Comparison of ENCODE assay signal across 26 mouse cellular contexts in the genomic region with DNA sequence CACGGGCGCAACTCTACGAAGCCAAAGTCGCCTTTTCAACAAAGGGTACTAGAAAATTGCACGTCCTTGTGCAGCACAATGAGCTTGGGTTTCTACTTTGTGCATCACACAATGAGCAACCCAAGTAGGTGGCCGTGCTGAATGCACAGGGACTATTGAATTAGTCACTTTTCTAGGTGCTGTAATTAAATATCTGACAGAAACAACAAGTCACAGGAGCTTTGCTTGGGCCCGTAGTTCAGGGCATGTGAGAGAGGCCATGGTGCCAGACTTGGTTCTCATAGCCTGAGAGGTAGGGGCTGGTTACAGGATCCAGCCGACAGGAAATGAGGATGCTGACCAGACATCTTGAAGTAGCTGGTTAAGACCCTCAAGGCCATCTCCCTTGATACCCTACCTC. TPM values are rescaled to one million over a fixed set of nuclear protein-coding genes. Genes with fewer than 3 reads are reported as not detected.
DNase-seq lines count a peak whose midpoint lies in the region; ATAC-seq lines count a peak whose summit lies in the region.
"Had no signal": no experiment of that assay in that cellular context is flagged by ENCODE, and none has a peak within 500 bp of the region (broad histone marks: within the 10 kb centered on the region; RNA-seq: fewer than 3 reads in every experiment).

No protein-coding gene starts in this region.

- peaks cover 19% of the 10 kb centered on the region for H3K4me1 ChIP-seq in hindbrain, embryonic 10.5 days (replicated peaks)
- peaks cover 12% of the 10 kb centered on the region for H3K4me1 ChIP-seq in hindbrain, embryonic 13.5 days (replicated peaks)
- H3K4me1 ChIP-seq in midbrain, embryonic 10.5 days: peaks cover 17% of the 10 kb centered on the region
- 0 out of 2 replicates have a peak, but pooled peaks cover 7% of the 10 kb centered on the region for H3K4me1 ChIP-seq in midbrain, embryonic 14.5 days (ENCODE audit: control insufficient read depth, insufficient read depth, low read length)

- ATAC-seq in hindbrain, embryonic 13.5 days (ENCODE audit: low FRiP score): no peak
- ATAC-seq in midbrain, embryonic 14.5 days (ENCODE audit: low FRiP score, low TSS enrichment): no peak
- ATAC-seq: CD4-positive, CD25-positive, alpha-beta regulatory T cell, adult 4 months; forebrain, embryonic 15.5 days; hindbrain, embryonic 16.5 days; inflammation-experienced regulatory T-cells, adult 6 months; intestine, embryonic 16.5 days had no signal

- H3K27me3 ChIP-seq in hindbrain, embryonic 10.5 days (ENCODE audit: insufficient read depth, poor library complexity, severe bottlenecking): 0 out of 2 replicates have a peak, but pooled peaks cover 11% of the 10 kb centered on the region
- H3K27me3 ChIP-seq in hindbrain, embryonic 13.5 days: peaks cover 40% of the 10 kb centered on the region
- H3K27me3 ChIP-seq in midbrain, embryonic 10.5 days (ENCODE audit: low read depth, poor library complexity, severe bottlenecking): no peaks in the 10 kb centered on the region; the same call in 1 of the 2 replicates
- no peaks in the 10 kb centered on the region for H3K27me3 ChIP-seq in midbrain, embryonic 14.5 days (ENCODE audit: control insufficient read depth, insufficient read depth, low read length)

- DNase-seq in hindbrain, embryonic 10.5 days (ENCODE audit: low spot score): peak; percentile 15
- DNase-seq in midbrain, embryonic 10.5 days (ENCODE audit: low spot score): peak; percentile 13
- no peak for DNase-seq in midbrain, embryonic 14.5 days
- DNase-seq in embryo, embryonic 10 days (ENCODE audit: low spot score): peak; percentile 41
- DNase-seq in embryo, embryonic 10.5 days (ENCODE audit: low spot score): peak; percentile 32
- DNase-seq in spleen, postnatal 4 days (ENCODE audit: low spot score in 2 of 2): no peak
- DNase-seq in left cerebral cortex, postnatal 10 days (ENCODE audit: extremely low spot score in 1 of 2, low spot score in 2 of 2): no peak
- DNase-seq: adrenal gland, adult 2 months; adrenal gland, postnatal 25 days; cerebellum, adult 11-12 months; cerebellum, adult 8-10 months; cerebellum, postnatal 10 days; cerebellum, postnatal 36 days; gastrocnemius, postnatal 10 days; gastrocnemius, postnatal 36 days had no signal

- WGBS in hindbrain, embryonic 10.5 days: 33% methylated on average over 8 of the region's 8 CpGs
- WGBS in hindbrain, embryonic 13.5 days: 17% methylated on average over 8 of the region's 8 CpGs
- 32% methylated on average over 8 of the region's 8 CpGs for WGBS in midbrain, embryonic 10.5 days
- 18% methylated on average over 8 of the region's 8 CpGs for WGBS in midbrain, embryonic 14.5 days

- 0 out of 2 replicates have a peak, but pooled peaks cover 6% of the 10 kb centered on the region for H3K9me3 ChIP-seq in hindbrain, embryonic 10.5 days
- H3K9me3 ChIP-seq in hindbrain, embryonic 13.5 days: no peaks in the 10 kb centered on the region
- peaks cover 9% of the 10 kb centered on the region; the same call in 1 of the 2 replicates for H3K9me3 ChIP-seq in midbrain, embryonic 10.5 days (replicated peaks)
- H3K9me3 ChIP-seq in midbrain, embryonic 14.5 days (ENCODE audit: control insufficient read depth, low read length): no peaks in the 10 kb centered on the region
- H3K9me3 ChIP-seq: forebrain, embryonic 15.5 days; hindbrain, embryonic 12.5 days had no signal

- no peak overlapping the region for H3K4me3 ChIP-seq in hindbrain, embryonic 10.5 days
- H3K4me3 ChIP-seq in hindbrain, embryonic 13.5 days: no peak overlapping the region
- H3K4me3 ChIP-seq in midbrain, embryonic 10.5 days: no peak overlapping the region
- no peak overlapping the region for H3K4me3 ChIP-seq in midbrain, embryonic 14.5 days (replicated peaks; ENCODE audit: low read depth, low read length)
- H3K4me3 ChIP-seq: forebrain, embryonic 15.5 days; hindbrain, embryonic 12.5 days had no signal

- no peaks in the 10 kb centered on the region for H3K36me3 ChIP-seq in hindbrain, embryonic 10.5 days
- no peaks in the 10 kb centered on the region for H3K36me3 ChIP-seq in hindbrain, embryonic 13.5 days
- no peaks in the 10 kb centered on the region for H3K36me3 ChIP-seq in midbrain, embryonic 10.5 days
- no peaks in the 10 kb centered on the region for H3K36me3 ChIP-seq in midbrain, embryonic 14.5 days (ENCODE audit: control insufficient read depth, insufficient read depth, low read length)
- H3K36me3 ChIP-seq: forebrain, embryonic 15.5 days; hindbrain, embryonic 12.5 days had no signal

- intact Hi-C loops in left cerebral cortex, postnatal 10 days (cut with DNase I): no loop called here

- H3K9ac ChIP-seq in hindbrain, embryonic 13.5 days: no peak overlapping the region
- no peak overlapping the region for H3K9ac ChIP-seq in midbrain, embryonic 14.5 days (replicated peaks; ENCODE audit: low read length)
- H3K9ac ChIP-seq: forebrain, embryonic 15.5 days; hindbrain, embryonic 12.5 days had no signal

- no peak overlapping the region for H3K4me2 ChIP-seq in hindbrain, embryonic 13.5 days
- H3K4me2 ChIP-seq in midbrain, embryonic 14.5 days (ENCODE audit: low read length): no peak overlapping the region
- H3K4me2 ChIP-seq: forebrain, embryonic 15.5 days; heart, embryonic 11.5 days; hindbrain, embryonic 12.5 days had no signal

- H3K27ac ChIP-seq in hindbrain, embryonic 10.5 days: 0 out of 2 replicates have a peak overlapping the region, but pooled peaks have one; percentile 42
- H3K27ac ChIP-seq in hindbrain, embryonic 13.5 days: no peak overlapping the region
- 0 out of 2 replicates have a peak overlapping the region, but pooled peaks have one; percentile 23 for H3K27ac ChIP-seq in midbrain, embryonic 10.5 days (replicated peaks)
- H3K27ac ChIP-seq in midbrain, embryonic 14.5 days (replicated peaks; ENCODE audit: low read depth, low read length): no peak overlapping the region
- H3K27ac ChIP-seq: forebrain, embryonic 15.5 days; hindbrain, embryonic 12.5 days had no signal

RNA-seq across cellular contexts. Expression of gene Cytl1, which starts 30.5 kb away (rescaled TPM):
- 0.16 and 0.48 TPM in 2 replicates for polyA plus RNA-seq in hindbrain, embryonic 10.5 days (2016; fragmentation: Nextera tagmentation; extraction: Ambion mirVana)
- polyA plus RNA-seq in hindbrain, embryonic 13.5 days (2015; fragmentation: Nextera tagmentation; extraction: Ambion mirVana): 0.55 and 1.5 TPM in 2 replicates
- 0.16 and 0.27 TPM in 2 replicates for polyA plus RNA-seq in midbrain, embryonic 10.5 days (2016; fragmentation: Nextera tagmentation; extraction: Ambion mirVana)
- 0.27 TPM in 1 of 2 replicates, not detected in the other for polyA plus RNA-seq in midbrain, embryonic 14.5 days (2014; fragmentation: Nextera tagmentation; extraction: Ambion mirVana)
- under 1 TPM in 1 of 2 experiments, not detected in 1; 0.36 TPM for total RNA-seq in left cerebral cortex, postnatal 10 days (2021)
- total RNA-seq: granulocyte monocyte progenitor cell, adult 5-6 weeks; MEL had no signal
- polyA plus RNA-seq: C2C12; CD4-positive, CD25-positive, alpha-beta regulatory T cell, adult 4 months; forebrain, embryonic 15.5 days; inflammation-experienced regulatory T-cells, adult 6 months had no signal

RNA-seq across cellular contexts. Expression of gene Stk32b, which starts 48.9 kb away (rescaled TPM):
- 1.0 and 2.8 TPM in 2 replicates for polyA plus RNA-seq in hindbrain, embryonic 10.5 days (2016; fragmentation: Nextera tagmentation; extraction: Ambion mirVana)
- 20.6 and 23.2 TPM in 2 replicates for polyA plus RNA-seq in hindbrain, embryonic 13.5 days (2015; fragmentation: Nextera tagmentation; extraction: Ambion mirVana)
- 0.99 and 2.1 TPM in 2 replicates for polyA plus RNA-seq in midbrain, embryonic 10.5 days (2016; fragmentation: Nextera tagmentation; extraction: Ambion mirVana)
- polyA plus RNA-seq in midbrain, embryonic 14.5 days (2014; fragmentation: Nextera tagmentation; extraction: Ambion mirVana): 24.5 and 33.4 TPM in 2 replicates
- total RNA-seq in left cerebral cortex, postnatal 10 days (2021): 1 to 10 TPM; 8.7 to 9.0 TPM
- total RNA-seq: gastrocnemius, postnatal 36 days; granulocyte monocyte progenitor cell, adult 5-6 weeks; MEL had no signal
- polyA plus RNA-seq: C2C12; CD4-positive, CD25-positive, alpha-beta regulatory T cell, adult 4 months; inflammation-experienced regulatory T-cells, adult 6 months had no signal

RNA-seq across cellular contexts. Expression of gene Msx1, which starts 58.5 kb away (rescaled TPM):
- polyA plus RNA-seq in hindbrain, embryonic 10.5 days (2016; fragmentation: Nextera tagmentation; extraction: Ambion mirVana): 188 and 212 TPM in 2 replicates
- polyA plus RNA-seq in hindbrain, embryonic 13.5 days (2015; fragmentation: Nextera tagmentation; extraction: Ambion mirVana): 28.6 and 59.6 TPM in 2 replicates
- 150 and 155 TPM in 2 replicates for polyA plus RNA-seq in midbrain, embryonic 10.5 days (2016; fragmentation: Nextera tagmentation; extraction: Ambion mirVana)
- polyA plus RNA-seq in midbrain, embryonic 14.5 days (2014; fragmentation: Nextera tagmentation; extraction: Ambion mirVana): 5.9 and 13.3 TPM in 2 replicates
- total RNA-seq in left cerebral cortex, postnatal 10 days (2021): 1 to 10 TPM; 2.6 to 3.4 TPM
- total RNA-seq: granulocyte monocyte progenitor cell, adult 5-6 weeks; MEL had no signal
- polyA plus RNA-seq: CD4-positive, CD25-positive, alpha-beta regulatory T cell, adult 4 months; inflammation-experienced regulatory T-cells, adult 6 months had no signal

Comparison
In these comparisons a context has a peak if more than half of its experiments do, and no peak if none do; other contexts are left out.
1. DNase-seq: peak in hindbrain, embryonic 10.5 days (single experiment), midbrain, embryonic 10.5 days (single experiment), embryo, embryonic 10 days (single experiment) and embryo, embryonic 10.5 days (single experiment); none in midbrain, embryonic 14.5 days (single experiment), spleen, postnatal 4 days (0 of 2) and left cerebral cortex, postnatal 10 days (0 of 2).
2. H3K27ac ChIP-seq: peak in hindbrain, embryonic 10.5 days (single experiment) and midbrain, embryonic 10.5 days (single experiment); none in hindbrain, embryonic 13.5 days (single experiment) and midbrain, embryonic 14.5 days (single experiment).